Mouse (Mus musculus): ENCODE results near the gene Selenoh. TPM values are rescaled to one million over a fixed set of nuclear protein-coding genes. Genes with fewer than 3 reads are reported as not detected.

Gene Selenoh
- 410 and 495 TPM in 2 replicates for polyA plus RNA-seq (2012)

GRCm38 (mm10) chr2:84670569-84670933 is at the start of gene Selenoh:
Gene Selenoh, minus strand, starts transcription at chr2:84670770.
- no peak for TF ChIP-seq GATA1 (IDR thresholded peaks at IDR 0.05; ENCODE audit: low read length)

GRCm38 (mm10) chr2:84717357-84717756 is 46.8 kb upstream of the Selenoh start:
- TF ChIP-seq GATA1 (IDR thresholded peaks at IDR 0.05; ENCODE audit: low read length): no peak

GRCm38 (mm10) chr2:84716423-84717355 is 46.1 kb upstream of the Selenoh start:
- TF ChIP-seq GATA1 (IDR thresholded peaks at IDR 0.05; ENCODE audit: low read length): no peak

DNA sequence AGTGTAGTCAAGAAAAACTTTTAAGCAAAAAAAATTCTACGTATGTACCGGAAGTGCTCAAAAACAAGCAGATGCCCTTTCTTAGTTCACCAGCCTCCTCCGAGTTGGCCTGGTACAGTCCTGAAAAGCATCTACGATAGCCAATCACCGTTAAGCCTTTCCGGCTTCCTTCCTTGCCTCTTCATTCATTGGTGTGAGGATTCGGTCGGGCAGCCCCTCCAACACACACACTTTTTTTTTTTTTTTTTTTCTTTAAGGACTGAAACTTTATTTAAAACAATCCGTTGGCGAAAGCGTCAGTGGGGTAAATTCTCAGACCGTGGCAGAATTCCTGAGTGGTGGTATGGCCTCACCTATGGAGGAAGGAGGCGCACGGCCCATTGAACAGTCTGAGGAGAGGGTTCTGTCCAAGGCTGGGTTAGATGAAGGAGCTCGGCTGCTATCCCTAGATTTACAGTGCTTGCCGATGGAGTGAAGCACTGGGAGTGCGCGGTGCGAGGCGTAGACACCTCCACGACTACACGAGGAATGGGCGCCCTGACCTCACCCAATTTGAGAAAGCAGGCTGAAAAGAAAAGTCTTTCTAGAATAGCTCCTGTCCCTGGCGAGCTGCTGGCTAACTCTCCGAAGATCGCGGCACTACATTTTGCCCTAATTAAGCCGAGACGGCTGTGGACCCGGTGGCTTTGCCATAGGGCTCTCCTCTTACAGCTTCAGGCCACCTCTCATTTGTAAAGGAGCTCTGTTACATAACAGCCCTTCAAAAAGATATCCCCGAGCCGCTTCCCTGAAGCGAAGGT is 45.2 kb upstream of the Selenoh start:
- TF ChIP-seq GATA1 (IDR thresholded peaks at IDR 0.05; ENCODE audit: low read length): no peak

DNA sequence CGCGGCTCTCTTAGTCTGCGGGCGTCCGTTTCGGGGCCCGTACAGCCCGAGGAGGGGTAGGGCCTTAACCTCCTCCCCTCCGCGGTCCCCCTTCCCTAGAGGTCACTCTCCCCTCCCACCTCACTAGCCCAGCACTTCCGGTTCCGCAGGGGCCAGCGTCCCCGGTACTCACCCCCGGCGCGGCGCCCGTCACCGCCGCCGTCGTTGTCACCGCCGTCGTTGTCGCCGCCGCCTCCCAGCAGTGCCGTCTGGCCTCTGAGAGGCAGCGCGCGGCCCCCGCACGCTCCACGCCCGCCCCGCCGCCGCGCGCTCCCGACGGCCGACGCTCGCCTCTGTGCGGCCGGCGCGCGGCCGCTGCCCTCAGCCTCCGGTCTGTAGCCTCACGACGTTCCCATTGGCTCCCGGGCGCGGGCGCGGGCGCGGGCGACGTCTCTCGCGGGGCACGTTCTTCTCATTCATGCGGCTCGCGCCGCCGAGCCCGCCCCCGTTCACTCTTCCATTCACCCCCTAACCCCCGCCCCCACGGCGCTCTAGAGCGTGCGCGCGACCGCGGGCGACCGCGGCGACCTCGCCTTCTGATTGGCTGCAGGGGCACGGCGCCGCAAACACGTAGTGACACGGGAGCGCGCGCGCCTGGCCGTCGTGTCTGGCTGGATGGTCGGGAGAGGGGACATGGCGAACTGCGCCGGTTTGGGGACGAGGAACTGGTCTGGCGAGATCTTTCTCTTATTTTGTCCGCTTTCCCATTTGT is 44.4 kb upstream of the Selenoh start, which contains the start of gene Zdhhc5:
Gene Zdhhc5 (minus strand): TSS at position 370 of the 751 bp plus-strand sequence.
- TF ChIP-seq GATA1 (IDR thresholded peaks at IDR 0.05; ENCODE audit: low read length): no peak

- TF ChIP-seq GATA1 (IDR thresholded peaks at IDR 0.05; ENCODE audit: low read length): no peak
Measured at GRCm38 (mm10) chr2:84714422-84714810, 43.8 kb upstream of the Selenoh start.

- no peak for TF ChIP-seq GATA1 (IDR thresholded peaks at IDR 0.05; ENCODE audit: low read length)
Measured at GRCm38 (mm10) chr2:84711898-84712297, 41.3 kb upstream of the Selenoh start.

GRCm38 (mm10) chr2:84707523-84707922 is 37.0 kb upstream of the Selenoh start:
- TF ChIP-seq GATA1 (IDR thresholded peaks at IDR 0.05; ENCODE audit: low read length): no peak

- TF ChIP-seq GATA1 (IDR thresholded peaks at IDR 0.05; ENCODE audit: low read length): no peak
Measured at GRCm38 (mm10) chr2:84705295-84705694, 34.7 kb upstream of the Selenoh start.

DNA sequence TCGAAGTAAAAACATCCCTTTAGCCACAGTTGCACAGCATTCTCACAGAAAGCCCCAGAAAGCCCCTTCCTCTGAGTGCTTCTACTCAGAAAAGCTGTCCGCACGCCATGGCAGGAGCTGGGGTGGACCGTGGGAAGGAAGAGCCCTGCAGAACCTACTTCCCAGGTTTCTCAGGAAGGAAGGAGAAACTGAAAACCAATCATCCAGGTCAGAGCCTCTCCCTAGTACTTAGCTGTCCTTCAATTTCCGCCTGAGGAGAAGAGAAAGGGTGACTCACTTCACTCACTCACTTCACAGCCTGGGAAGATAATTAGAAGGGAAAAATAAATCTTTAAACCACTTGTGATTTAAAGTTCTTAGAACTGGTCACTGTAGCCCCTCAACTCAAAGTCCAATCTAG is 33.8 kb upstream of the Selenoh start:
- no peak for TF ChIP-seq GATA1 (IDR thresholded peaks at IDR 0.05; ENCODE audit: low read length)

GRCm38 (mm10) chr2:84703497-84703896 is 32.9 kb upstream of the Selenoh start:
- TF ChIP-seq GATA1 (IDR thresholded peaks at IDR 0.05; ENCODE audit: low read length): peak; percentile 51

DNA sequence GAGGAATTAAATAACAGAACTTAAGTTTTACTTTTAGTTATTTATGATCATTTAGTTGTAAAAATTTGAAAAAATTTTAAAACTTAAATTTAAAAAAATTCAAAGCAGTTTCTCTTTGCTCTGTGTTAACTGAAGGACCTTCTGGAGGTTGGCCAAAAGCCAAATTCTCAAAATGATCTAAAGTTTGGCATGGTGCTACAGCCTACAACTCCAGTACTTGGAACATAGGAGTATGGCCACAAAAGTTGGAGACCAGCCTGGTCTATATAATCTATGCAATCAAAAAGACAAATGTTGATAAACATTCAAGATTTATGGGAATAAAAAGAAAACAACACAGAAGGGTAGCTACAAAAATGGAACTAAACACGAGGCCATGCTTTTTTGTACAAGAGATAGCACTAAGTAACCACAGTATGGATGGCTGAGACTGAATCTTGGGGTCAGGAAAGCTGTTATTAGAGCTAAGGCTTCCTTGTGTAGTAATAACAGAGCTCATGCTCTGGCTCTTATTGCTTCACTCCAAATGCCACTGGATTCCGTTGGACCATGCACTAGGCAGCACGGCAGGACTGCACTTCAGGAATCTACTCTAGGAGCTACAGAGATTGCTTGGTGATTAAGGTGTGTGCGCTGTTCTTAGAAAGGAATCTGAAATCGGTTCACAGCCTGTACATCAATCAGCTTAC is 24.6 kb upstream of the Selenoh start:
- TF ChIP-seq GATA1 (IDR thresholded peaks at IDR 0.05; ENCODE audit: low read length): no peak

DNA sequence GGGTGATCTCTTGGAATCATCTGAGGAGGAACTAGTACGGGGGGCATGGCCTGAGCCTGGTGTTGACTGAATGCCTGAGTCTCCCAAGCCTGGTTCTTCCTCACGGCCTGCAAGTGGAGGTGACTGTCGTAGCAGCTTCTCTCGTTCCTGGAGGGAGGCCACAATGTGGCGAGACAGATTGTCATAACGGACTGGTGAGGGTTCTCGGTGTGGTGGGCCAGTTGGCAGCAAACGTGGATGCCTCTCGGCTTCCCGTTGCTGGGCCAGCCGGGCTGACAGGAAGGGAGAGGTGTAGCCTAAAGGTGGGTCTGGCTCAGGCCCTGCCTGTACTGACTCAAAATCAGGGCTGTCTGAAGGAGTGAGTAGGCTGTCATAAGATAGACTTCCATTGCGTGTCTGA is 19.5 kb upstream of the Selenoh start:
- TF ChIP-seq GATA1 (IDR thresholded peaks at IDR 0.05; ENCODE audit: low read length): no peak

DNA sequence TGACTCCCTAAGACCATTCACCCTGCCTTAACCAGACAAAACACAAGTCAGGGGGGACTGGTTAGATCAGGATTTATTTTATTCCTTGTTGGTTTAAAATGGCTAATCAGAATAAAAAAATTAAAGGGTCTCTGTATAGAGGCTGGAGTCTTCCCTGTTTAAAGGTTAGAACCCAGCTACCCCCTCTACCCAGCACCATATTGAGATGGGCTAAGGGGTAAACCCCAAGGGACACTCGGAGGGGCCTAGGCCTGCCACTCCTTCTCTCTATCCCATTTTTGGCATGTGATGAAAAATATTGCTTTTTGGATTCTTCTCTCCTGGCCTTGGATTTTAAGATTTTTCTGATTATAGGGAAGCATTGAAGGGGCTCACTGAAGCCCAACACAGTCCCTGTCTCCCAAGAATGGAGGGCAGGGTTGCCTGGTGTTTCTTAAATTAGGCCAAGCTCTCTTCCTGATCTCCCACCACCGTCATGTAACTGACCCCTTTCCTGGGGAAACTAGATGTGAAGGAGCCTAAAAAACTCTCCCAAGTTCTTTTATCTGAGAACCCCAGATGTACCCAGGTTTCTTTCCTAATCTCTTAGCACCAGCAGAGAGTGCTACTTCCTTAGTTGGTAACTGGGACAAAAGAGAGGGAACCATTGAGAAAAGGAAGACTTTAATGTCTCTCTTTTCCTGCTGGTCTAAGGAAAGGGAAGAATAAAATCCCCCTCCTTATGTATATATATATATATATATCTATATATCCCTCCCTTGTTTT is 17.7 kb upstream of the Selenoh start:
- TF ChIP-seq GATA1 (IDR thresholded peaks at IDR 0.05; ENCODE audit: low read length): no peak

Measured in G1E-ER4 (cell line).